Mouse (Mus musculus): Measurements from ENCODE around the gene Olfr639. TPM values are rescaled to one million over a fixed set of nuclear protein-coding genes. Genes with fewer than 3 reads are reported as not detected.

Olfr639 gene
- polyA plus RNA-seq (2012; rRNA removed), result not detected in 2 replicates

GRCm38 (mm10) chr7:104017203-104017602 is at the start of gene Olfr639:
Gene Olfr639, minus strand, starts transcription at chr7:104017303.

GRCm38 (mm10) chr7:104061345-104061744 is 44.2 kb upstream of the Olfr639 start, which contains the start of gene 4930516K23Rik:
Gene 4930516K23Rik, minus strand, starts transcription at chr7:104061445.

GRCm38 (mm10) chr7:104052566-104052965 is 35.5 kb upstream of the Olfr639 start, which contains the start of gene Olfr642:
Gene Olfr642, minus strand, starts transcription at chr7:104052666.

GRCm38 (mm10) chr7:104035145-104035544 is 18.0 kb upstream of the Olfr639 start, which contains the start of gene Olfr641:
Gene Olfr641, plus strand, starts transcription at chr7:104035445.

GRCm38 (mm10) chr7:104025473-104025872 is 8.4 kb upstream of the Olfr639 start, which contains the start of gene Olfr640:
Gene Olfr640, minus strand, starts transcription at chr7:104025573.

GRCm38 (mm10) chr7:103998446-103998845 is 18.7 kb downstream of the Olfr639 start, which contains the start of gene Olfr638:
Gene Olfr638, plus strand, starts transcription at chr7:103998746.

GRCm38 (mm10) chr7:103970852-103971251 is 46.3 kb downstream of the Olfr639 start, which contains the start of gene Olfr635:
Gene Olfr635, plus strand, starts transcription at chr7:103971152.

Other genes with a start within 250 kb of the Olfr639 start
- not detected in 2 replicates for gene Olfr69, start 245.7 kb downstream of the Olfr639 start, polyA plus RNA-seq (2012; rRNA removed)
- not detected in 2 replicates for gene Olfr68, start 237.6 kb downstream of the Olfr639 start, polyA plus RNA-seq (2012; rRNA removed)
- gene Olfr67, start 225.5 kb downstream of the Olfr639 start, polyA plus RNA-seq (2012; rRNA removed), result not detected in 2 replicates
- gene Hbb-bt, start 203.3 kb downstream of the Olfr639 start, polyA plus RNA-seq (2012; rRNA removed), result 19.7 and 97.2 TPM in 2 replicates
- 178 and 1,004 TPM in 2 replicates for gene Hbb-bs, start 189.2 kb downstream of the Olfr639 start, polyA plus RNA-seq (2012; rRNA removed)
- gene Hbb-bh2, start 176.8 kb downstream of the Olfr639 start, polyA plus RNA-seq (2012; rRNA removed), result not detected in 2 replicates
- not detected in 2 replicates for gene Hbb-bh1, start 174.1 kb downstream of the Olfr639 start, polyA plus RNA-seq (2012; rRNA removed)
- gene Hbb-y, start 164.1 kb downstream of the Olfr639 start, polyA plus RNA-seq (2012; rRNA removed), result not detected in 2 replicates
- not detected in 2 replicates for gene Olfr66, start 131.1 kb downstream of the Olfr639 start, polyA plus RNA-seq (2012; rRNA removed)
- not detected in 2 replicates for gene Olfr64, start 122.8 kb downstream of the Olfr639 start, polyA plus RNA-seq (2012; rRNA removed)
- not detected in 2 replicates for gene Olfr65, start 113.8 kb downstream of the Olfr639 start, polyA plus RNA-seq (2012; rRNA removed)
- gene Olfr631, start 88.5 kb downstream of the Olfr639 start, polyA plus RNA-seq (2012; rRNA removed), result 0.12 TPM in 1 of 2 replicates, not detected in the other
- not detected in 2 replicates for gene Olfr632, start 83.0 kb downstream of the Olfr639 start, polyA plus RNA-seq (2012; rRNA removed)
- gene Olfr633, start 72.9 kb downstream of the Olfr639 start, polyA plus RNA-seq (2012; rRNA removed), result not detected in 2 replicates
- not detected in 2 replicates for gene Olfr635, start 46.2 kb downstream of the Olfr639 start, polyA plus RNA-seq (2012; rRNA removed)
- gene Olfr638, start 18.6 kb downstream of the Olfr639 start, polyA plus RNA-seq (2012; rRNA removed), result not detected in 2 replicates
- not detected in 2 replicates for gene Olfr640, start 8.3 kb upstream of the Olfr639 start, polyA plus RNA-seq (2012; rRNA removed)
- not detected in 2 replicates for gene Olfr641, start 18.1 kb upstream of the Olfr639 start, polyA plus RNA-seq (2012; rRNA removed)
- not detected in 2 replicates for gene Olfr642, start 35.4 kb upstream of the Olfr639 start, polyA plus RNA-seq (2012; rRNA removed)
- not detected in 2 replicates for gene 4930516K23Rik, start 44.1 kb upstream of the Olfr639 start, polyA plus RNA-seq (2012; rRNA removed)
- gene Olfr644, start 54.6 kb upstream of the Olfr639 start, polyA plus RNA-seq (2012; rRNA removed), result not detected in 2 replicates
- not detected in 2 replicates for gene Olfr645, start 68.2 kb upstream of the Olfr639 start, polyA plus RNA-seq (2012; rRNA removed)
- not detected in 2 replicates for gene Olfr646, start 87.6 kb upstream of the Olfr639 start, polyA plus RNA-seq (2012; rRNA removed)
- not detected in 2 replicates for gene Ubqln5, start 112.5 kb upstream of the Olfr639 start, polyA plus RNA-seq (2012; rRNA removed)
- not detected in 2 replicates for gene Olfr643, start 120.1 kb upstream of the Olfr639 start, polyA plus RNA-seq (2012; rRNA removed)
- gene Ubqln3, start 126.0 kb upstream of the Olfr639 start, polyA plus RNA-seq (2012; rRNA removed), result not detected in 2 replicates
- not detected in 2 replicates for gene Ubqlnl, start 133.3 kb upstream of the Olfr639 start, polyA plus RNA-seq (2012; rRNA removed)
- not detected in 2 replicates for gene Olfm5, start 147.5 kb upstream of the Olfr639 start, polyA plus RNA-seq (2012; rRNA removed)
- not detected in 2 replicates for gene Olfr648, start 166.1 kb upstream of the Olfr639 start, polyA plus RNA-seq (2012; rRNA removed)
- gene Olfr649, start 178.7 kb upstream of the Olfr639 start, polyA plus RNA-seq (2012; rRNA removed), result not detected in 2 replicates
- 4.6 and 4.8 TPM in 2 replicates for gene Trim6, start 201.5 kb upstream of the Olfr639 start, polyA plus RNA-seq (2012; rRNA removed)
- 2.0 and 2.5 TPM in 2 replicates for gene Trim34a, start 227.2 kb upstream of the Olfr639 start, polyA plus RNA-seq (2012; rRNA removed)

Data from colon, adult 2 months (tissue).